Mouse (Mus musculus) hindbrain, embryonic 10.5 days (tissue): ENCODE measurements around the gene Pard3b. TPM values are rescaled to one million over a fixed set of nuclear protein-coding genes. Genes with fewer than 3 reads are reported as not detected.
A peak's percentile ranks its signal among the peaks of the same experiment; 100 is the strongest.

Experiments used
- DNase-seq: peaks from one replicate; pipeline ENCODE4 v3.0.0-alpha.2; 2017; ENCODE audit warnings: low spot score
- H3K27ac ChIP-seq: fragments of 300-500 bp; sonication (generic); 2 replicates; pipeline ENCODE4 v1.5.1; 2016; ENCODE audit warnings: mild to moderate bottlenecking, moderate library complexity
- H3K27me3 ChIP-seq: fragments of 300-500 bp; sonication (generic); 2 replicates; pipeline ENCODE4 v1.6.1; 2016; ENCODE audit warnings: mild to moderate bottlenecking; ENCODE audit not compliant: poor library complexity, insufficient read depth, severe bottlenecking
- H3K36me3 ChIP-seq: fragments of 300-500 bp; sonication (generic); 2 replicates; pipeline ENCODE4 v1.6.1; 2016; ENCODE audit warnings: mild to moderate bottlenecking, moderate library complexity
- H3K4me1 ChIP-seq: fragments of 300-500 bp; sonication (generic); replicated peaks from 2 replicates; pipeline ENCODE4 v1.6.1; 2016; ENCODE audit warnings: mild to moderate bottlenecking
- H3K4me3 ChIP-seq: fragments of 300-500 bp; sonication (generic); 2 replicates; pipeline ENCODE4 v1.5.1; 2016; ENCODE audit warnings: mild to moderate bottlenecking, moderate library complexity
- H3K9me3 ChIP-seq: fragments of 300-500 bp; sonication (generic); 2 replicates; pipeline ENCODE4 v1.6.1; 2016; ENCODE audit warnings: mild to moderate bottlenecking, moderate library complexity
- WGBS: fragments of 180-500 bp; shearing (Covaris S2); methylation state at CpG from one replicate; pipeline ENCODE4 v1.1.7; 2016; 5-methylcytosine and 5-hydroxymethylcytosine counted together
- polyA plus RNA-seq: library from polyadenylated mRNA; unstranded; fragments of >200 nt; fragmentation: Nextera tagmentation; extraction: Ambion mirVana; gene quantifications from 2 replicates; pipeline ENCODE4 v1.2.1, GENCODE M21; 2016

Gene Pard3b
- polyA plus RNA-seq, 1 experiment from 2014 or later = 12.7 TPM

DNA sequence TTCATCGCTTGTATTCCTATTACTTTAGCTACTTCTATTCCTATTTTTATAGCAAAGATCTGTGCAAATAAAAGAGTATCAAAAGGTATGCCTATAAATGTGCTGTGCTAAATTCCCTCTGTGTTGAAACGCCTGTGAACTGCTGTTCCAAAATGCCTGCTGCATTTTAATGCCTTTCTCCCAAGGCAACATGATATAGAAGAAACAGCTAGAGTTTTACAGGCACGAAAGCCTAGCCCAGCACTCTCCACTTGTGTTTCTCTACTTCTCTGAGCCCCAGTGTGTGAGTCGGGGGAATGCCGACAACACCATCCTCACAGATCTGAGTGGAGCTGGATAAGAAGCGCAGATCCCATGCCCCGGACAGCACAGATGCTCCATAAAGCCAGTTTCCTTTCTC, 889.2 kb downstream of the Pard3b start:
- Histone ChIP-seq H3K36me3 (no peaks in the 10 kb centered on the region), H3K9me3 (no peaks in the 10 kb centered on the region), H3K4me3 (no peak overlapping the region), H3K4me1 (no peaks in the 10 kb centered on the region), H3K27me3 (no peaks in the 10 kb centered on the region), H3K27ac (no peak overlapping the region)
- WGBS = 78% methylated on average over 7 of the region's 7 CpGs
- DNase-seq = no peak

DNA sequence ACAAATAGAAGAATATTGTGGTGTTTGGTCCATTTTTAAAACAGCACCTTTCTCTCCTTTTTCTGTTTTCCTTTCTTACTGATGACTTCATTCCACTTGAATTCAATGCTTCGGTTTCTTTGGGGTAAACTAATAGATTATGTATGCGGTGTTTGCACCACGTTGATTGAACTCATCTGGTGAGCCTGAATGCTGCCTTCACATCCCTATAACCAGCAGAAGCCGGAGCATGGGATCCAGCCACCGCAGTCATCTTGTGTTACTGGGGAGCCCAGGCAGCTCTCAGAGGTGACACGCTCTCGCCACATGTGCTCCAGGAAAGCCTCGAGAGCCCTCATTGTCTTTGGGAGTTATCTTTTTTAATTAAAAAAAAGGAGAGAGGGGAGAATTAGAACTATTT, 891.3 kb downstream of the Pard3b start:
- no peaks in the 10 kb centered on the region for H3K36me3 ChIP-seq
- WGBS = 82% methylated on average over 8 of the region's 8 CpGs
- no peaks in the 10 kb centered on the region for H3K9me3 ChIP-seq
- no peak overlapping the region for H3K27ac ChIP-seq
- no peak overlapping the region for H3K4me3 ChIP-seq
- no peak for DNase-seq
- no peaks in the 10 kb centered on the region for H3K4me1 ChIP-seq
- H3K27me3 ChIP-seq = no peaks in the 10 kb centered on the region

DNA sequence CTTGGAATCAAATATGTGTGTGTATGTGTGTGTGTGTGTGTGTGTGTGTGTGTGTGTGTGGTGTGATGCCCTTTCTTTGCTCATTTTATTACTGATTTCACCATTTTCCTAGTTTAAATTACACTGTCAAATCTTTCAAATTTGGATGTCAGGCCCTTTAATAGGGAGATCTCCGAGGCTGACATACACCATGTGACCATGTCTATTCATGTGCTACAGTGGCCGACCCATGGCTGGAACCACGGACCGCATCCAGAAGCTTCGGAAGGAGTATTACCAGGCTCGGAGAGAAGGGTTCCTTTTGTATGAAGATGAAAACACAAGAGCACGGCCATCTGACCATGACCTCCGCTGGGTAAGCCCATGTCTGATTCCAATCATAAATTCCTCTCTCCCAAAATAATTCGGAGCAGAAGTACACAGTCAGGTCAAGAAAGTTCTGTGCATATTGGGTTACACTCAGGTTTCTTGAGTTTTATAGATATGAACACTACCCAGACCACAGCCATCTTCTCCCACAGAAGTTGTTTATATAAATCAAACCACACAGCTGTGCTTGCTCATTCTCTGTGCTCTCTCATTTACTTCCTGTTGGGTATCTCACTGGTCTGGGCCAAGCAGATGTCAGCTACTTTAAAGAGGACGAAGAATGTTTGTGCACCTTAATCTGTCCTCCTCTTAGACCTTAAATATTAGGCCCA, 894.0 kb downstream of the Pard3b start:
- no peaks in the 10 kb centered on the region for H3K27me3 ChIP-seq
- no peaks in the 10 kb centered on the region for H3K4me1 ChIP-seq
- H3K4me3 ChIP-seq = no peak overlapping the region
- DNase-seq = no peak
- no peak overlapping the region for H3K27ac ChIP-seq
- no peaks in the 10 kb centered on the region for H3K9me3 ChIP-seq
- H3K36me3 ChIP-seq = no peaks in the 10 kb centered on the region
- 89% methylated on average over 10 of the region's 10 CpGs for WGBS

DNA sequence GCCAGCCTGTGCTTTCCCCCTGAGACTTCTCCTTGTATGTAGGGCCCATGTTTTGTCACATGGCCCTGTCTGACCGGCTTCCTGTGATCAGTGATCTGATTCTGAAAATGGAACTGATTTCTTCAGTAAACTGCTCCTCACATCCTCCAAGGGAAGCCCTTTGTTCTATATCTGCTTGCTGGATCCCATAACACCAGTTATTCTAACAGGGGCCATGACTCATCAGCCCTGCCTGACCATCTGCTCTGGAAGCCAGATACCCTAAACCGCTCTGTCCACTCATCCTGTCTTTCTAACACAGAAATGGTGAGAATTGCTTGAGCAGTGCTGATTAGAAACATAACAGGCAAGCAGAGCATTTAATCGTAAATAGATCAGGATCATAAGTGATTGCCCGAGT, 910.3 kb downstream of the Pard3b start:
- 93% methylated on average over 4 of the region's 4 CpGs for WGBS
- no peaks in the 10 kb centered on the region for H3K27me3 ChIP-seq
- H3K36me3 ChIP-seq = no peaks in the 10 kb centered on the region
- DNase-seq = no peak
- 0 out of 2 replicates have a peak overlapping the region, but pooled peaks have one; percentile 50 for H3K27ac ChIP-seq
- no peaks in the 10 kb centered on the region for H3K9me3 ChIP-seq
- H3K4me1 ChIP-seq = no peaks in the 10 kb centered on the region
- no peak overlapping the region for H3K4me3 ChIP-seq

DNA sequence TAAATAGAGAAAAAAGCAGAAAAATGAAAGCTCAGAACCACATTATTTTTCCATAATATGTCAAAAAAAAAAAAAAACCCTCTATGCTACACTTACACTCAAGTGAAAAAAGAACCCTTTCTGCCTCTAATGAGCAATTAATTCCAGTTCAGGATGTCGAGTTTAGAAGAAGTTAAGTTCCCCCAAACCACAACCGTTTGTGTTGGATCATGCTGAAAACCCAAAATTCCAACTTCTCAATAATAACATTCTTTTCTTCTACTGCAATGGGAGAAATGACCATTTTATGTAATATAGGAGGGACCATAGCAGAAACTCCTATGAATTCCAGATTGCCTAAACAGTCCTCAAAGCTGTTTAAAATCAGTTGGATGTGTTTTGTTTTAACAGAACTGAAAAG, 911.9 kb downstream of the Pard3b start:
- 79% methylated on average over 2 of the region's 2 CpGs for WGBS
- H3K4me3 ChIP-seq = no peak overlapping the region

GRCm38 (mm10) chr1:62551516-62551915, 912.9 kb downstream of the Pard3b start:
- Histone ChIP-seq H3K27me3 (no peaks in the 10 kb centered on the region), H3K36me3 (no peaks in the 10 kb centered on the region), H3K9me3 (no peaks in the 10 kb centered on the region), H3K4me1 (no peaks in the 10 kb centered on the region), H3K27ac (no peak overlapping the region), H3K4me3 (no peak overlapping the region)
- DNase-seq = no peak
- 89% methylated on average over 6 of the region's 6 CpGs for WGBS

More for the DNA sequence above, 911.9 kb downstream of the Pard3b start:
- Histone ChIP-seq H3K27me3 (no peaks in the 10 kb centered on the region), H3K36me3 (no peaks in the 10 kb centered on the region), H3K9me3 (no peaks in the 10 kb centered on the region), H3K27ac (no peak overlapping the region), H3K4me1 (no peaks in the 10 kb centered on the region)
- no peak for DNase-seq

DNA sequence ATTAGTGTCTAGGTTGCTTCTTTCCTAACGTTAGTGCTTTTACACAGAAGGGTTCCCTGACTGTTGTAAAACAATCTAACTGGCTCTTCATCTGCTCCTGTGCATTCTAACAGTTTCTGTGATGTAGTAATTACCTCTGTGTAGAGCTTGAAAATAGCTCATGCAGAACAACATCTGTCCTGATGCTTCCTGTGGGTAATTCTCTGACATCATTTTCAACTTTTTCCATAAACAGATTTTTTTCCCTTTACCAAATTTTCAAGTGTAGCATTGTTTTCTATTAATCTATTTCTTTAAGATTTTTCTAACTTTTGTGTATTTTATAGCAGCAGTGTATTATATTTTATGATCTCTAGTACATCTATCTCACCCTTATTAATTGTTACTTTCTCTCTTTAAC, 917.2 kb downstream of the Pard3b start:
- no peaks in the 10 kb centered on the region for H3K36me3 ChIP-seq
- no peaks in the 10 kb centered on the region for H3K27me3 ChIP-seq
- no peak overlapping the region for H3K27ac ChIP-seq
- no peak overlapping the region for H3K4me3 ChIP-seq
- 55% methylated on average over 1 of the region's 1 CpGs for WGBS
- no peaks in the 10 kb centered on the region for H3K4me1 ChIP-seq
- H3K9me3 ChIP-seq = no peaks in the 10 kb centered on the region
- no peak for DNase-seq

DNA sequence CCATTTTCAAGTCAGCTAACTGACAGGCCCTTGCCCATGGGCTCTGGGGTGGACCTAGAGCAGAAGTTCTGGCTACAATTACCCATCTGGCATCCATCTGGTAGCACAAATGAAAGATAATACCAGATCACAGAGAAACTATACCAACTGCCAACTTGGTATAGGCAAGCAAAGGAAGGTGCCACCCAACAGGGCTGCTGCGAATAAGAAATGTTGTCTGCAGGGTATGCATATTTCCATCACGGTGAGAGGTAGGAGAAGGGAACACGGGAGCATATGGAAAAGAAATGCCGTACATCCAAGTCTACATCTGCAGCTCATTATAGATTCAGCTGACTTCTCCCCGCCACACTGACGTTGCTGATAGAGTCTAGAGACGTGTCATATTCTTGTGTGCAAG, 924.4 kb downstream of the Pard3b start:
- Histone ChIP-seq H3K4me1 (peaks cover 18% of the 10 kb centered on the region), H3K27me3 (no peaks in the 10 kb centered on the region), H3K4me3 (no peak overlapping the region), H3K36me3 (no peaks in the 10 kb centered on the region), H3K27ac (no peak overlapping the region), H3K9me3 (no peaks in the 10 kb centered on the region)
- peak; percentile 11 for DNase-seq
- WGBS = 71% methylated on average over 7 of the region's 7 CpGs

GRCm38 (mm10) chr1:62564245-62565119, 925.9 kb downstream of the Pard3b start:
- no peak for DNase-seq
- Histone ChIP-seq H3K4me1 (peaks cover 18% of the 10 kb centered on the region), H3K27ac (peak overlapping the region; percentile 25; the same call in 1 of the 2 replicates), H3K27me3 (no peaks in the 10 kb centered on the region), H3K36me3 (no peaks in the 10 kb centered on the region), H3K9me3 (no peaks in the 10 kb centered on the region), H3K4me3 (no peak overlapping the region)
- 39% methylated on average over 13 of the region's 13 CpGs for WGBS

DNA sequence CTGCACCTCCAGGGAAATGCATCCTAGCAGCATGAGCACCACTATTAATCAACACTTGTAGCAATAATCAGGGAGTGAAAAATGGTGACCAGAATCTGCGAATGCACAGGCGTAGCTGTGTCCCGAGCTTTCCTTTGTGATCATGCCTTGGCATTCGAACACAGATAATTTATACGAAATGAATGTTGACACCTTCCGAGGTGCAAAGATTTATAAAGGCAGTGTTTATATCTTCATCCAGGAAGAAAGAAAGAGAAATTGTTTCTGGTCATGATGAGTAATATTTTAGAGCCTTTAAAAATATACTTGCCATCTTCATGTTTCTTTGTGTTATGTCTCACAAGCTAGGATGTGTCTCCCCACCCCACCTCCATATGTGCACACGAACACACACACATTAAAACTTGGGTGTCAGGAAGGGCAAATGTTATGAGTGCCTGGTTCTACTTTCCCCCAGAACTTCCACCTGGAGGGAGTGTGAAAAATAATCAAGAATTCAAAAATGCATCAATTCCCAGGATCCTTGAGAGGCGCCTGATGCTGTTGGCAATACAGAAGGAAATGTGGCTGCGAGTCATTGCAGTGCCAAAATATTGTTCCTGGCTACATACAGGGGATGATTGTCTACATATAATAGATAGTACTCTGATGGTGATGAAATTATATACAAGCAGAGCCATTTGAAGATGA, 926.6 kb downstream of the Pard3b start:
- Histone ChIP-seq H3K4me1 (peaks cover 18% of the 10 kb centered on the region), H3K9me3 (no peaks in the 10 kb centered on the region), H3K27me3 (no peaks in the 10 kb centered on the region), H3K36me3 (no peaks in the 10 kb centered on the region), H3K4me3 (no peak overlapping the region), H3K27ac (no peak overlapping the region)
- 86% methylated on average over 9 of the region's 9 CpGs for WGBS
- no peak for DNase-seq

- WGBS = 24% methylated on average over 4 of the region's 4 CpGs
Observed at GRCm38 (mm10) chr1:62566596-62566995, 928.0 kb downstream of the Pard3b start.

GRCm38 (mm10) chr1:62576939-62577590, 938.4 kb downstream of the Pard3b start:
- Histone ChIP-seq H3K36me3 (no peaks in the 10 kb centered on the region), H3K4me1 (no peaks in the 10 kb centered on the region), H3K27me3 (no peaks in the 10 kb centered on the region), H3K27ac (no peak overlapping the region), H3K9me3 (no peaks in the 10 kb centered on the region), H3K4me3 (no peak overlapping the region)
- no peak for DNase-seq
- WGBS = 84% methylated on average over 3 of the region's 3 CpGs

More at GRCm38 (mm10) chr1:62566596-62566995, 928.0 kb downstream of the Pard3b start:
- no peak overlapping the region for H3K27ac ChIP-seq
- H3K4me3 ChIP-seq = no peak overlapping the region
- no peaks in the 10 kb centered on the region for H3K27me3 ChIP-seq
- no peaks in the 10 kb centered on the region for H3K36me3 ChIP-seq
- H3K4me1 ChIP-seq = peaks cover 18% of the 10 kb centered on the region
- no peaks in the 10 kb centered on the region for H3K9me3 ChIP-seq
- DNase-seq = no peak
